Mouse (Mus musculus): ENCODE measurements at regions not wholly inside any gene's neighbourhood (a gene's known extent, or its start where the extent isn't known, plus 50 kb on each side); places are given as distances from the start of the nearest gene placed in this dataset.
A peak's percentile ranks its signal among the peaks of the same experiment; 100 is the strongest.

- 0 out of 2 replicates have a peak, but pooled peaks cover 4% of the 10 kb centered on the region for H3K4me1 ChIP-seq (ENCODE audit: control insufficient read depth, insufficient read depth, low read length)
- H3K4me2 ChIP-seq (ENCODE audit: low read depth, low read length): no peak overlapping the region
- DNase-seq (ENCODE audit: low spot score): no peak
- H3K9me3 ChIP-seq (ENCODE audit: control insufficient read depth, low read length): no peaks in the 10 kb centered on the region
- no peak for ATAC-seq (ENCODE audit: low read depth)
- no peaks in the 10 kb centered on the region for H3K27me3 ChIP-seq (replicated peaks; ENCODE audit: control insufficient read depth, insufficient read depth, low read length)
- 68% methylated on average over 3 of the region's 3 CpGs for WGBS
- no peak overlapping the region for H3K9ac ChIP-seq (ENCODE audit: low read depth, low read length)
- no peaks in the 10 kb centered on the region for H3K36me3 ChIP-seq (ENCODE audit: control insufficient read depth, insufficient read depth, low read length)
- H3K27ac ChIP-seq (replicated peaks; ENCODE audit: low read depth, low read length): no peak overlapping the region
- no peak overlapping the region for H3K4me3 ChIP-seq (ENCODE audit: low read depth, low read length)
Measured at GRCm38 (mm10) chr15:69165482-69165801, 2664.7 kb upstream of the Lrrc6 start.

GRCm38 (mm10) chr15:69164581-69165481 lies 2664.1 kb upstream of the Lrrc6 start:
- 49% methylated on average over 7 of the region's 7 CpGs for WGBS
- Histone ChIP-seq H3K27ac (replicated peaks; ENCODE audit: low read depth, low read length) (no peak overlapping the region), H3K36me3 (ENCODE audit: control insufficient read depth, insufficient read depth, low read length) (no peaks in the 10 kb centered on the region), H3K4me3 (ENCODE audit: low read depth, low read length) (no peak overlapping the region), H3K4me2 (ENCODE audit: low read depth, low read length) (no peak overlapping the region), H3K4me1 (ENCODE audit: control insufficient read depth, insufficient read depth, low read length) (0 out of 2 replicates have a peak, but pooled peaks cover 4% of the 10 kb centered on the region), H3K9me3 (ENCODE audit: control insufficient read depth, low read length) (no peaks in the 10 kb centered on the region), H3K9ac (ENCODE audit: low read depth, low read length) (no peak overlapping the region), H3K27me3 (replicated peaks; ENCODE audit: control insufficient read depth, insufficient read depth, low read length) (no peaks in the 10 kb centered on the region)
- ATAC-seq (ENCODE audit: low read depth) (no peak), DNase-seq (ENCODE audit: low spot score) (peak; percentile 30)

GRCm38 (mm10) chr15:69161036-69161435 lies 2660.3 kb upstream of the Lrrc6 start:
- DNase-seq (ENCODE audit: low spot score): no peak
- H3K9me3 ChIP-seq (ENCODE audit: control insufficient read depth, low read length): no peaks in the 10 kb centered on the region
- H3K4me1 ChIP-seq (ENCODE audit: control insufficient read depth, insufficient read depth, low read length): 0 out of 2 replicates have a peak, but pooled peaks cover 4% of the 10 kb centered on the region
- no peaks in the 10 kb centered on the region for H3K36me3 ChIP-seq (ENCODE audit: control insufficient read depth, insufficient read depth, low read length)
- WGBS: 76% methylated on average over 5 of the region's 5 CpGs
- no peak overlapping the region for H3K9ac ChIP-seq (ENCODE audit: low read depth, low read length)
- no peak overlapping the region for H3K4me2 ChIP-seq (ENCODE audit: low read depth, low read length)
- no peaks in the 10 kb centered on the region for H3K27me3 ChIP-seq (replicated peaks; ENCODE audit: control insufficient read depth, insufficient read depth, low read length)
- H3K4me3 ChIP-seq (ENCODE audit: low read depth, low read length): no peak overlapping the region
- no peak for ATAC-seq (ENCODE audit: low read depth)
- no peak overlapping the region for H3K27ac ChIP-seq (replicated peaks; ENCODE audit: low read depth, low read length)

- Histone ChIP-seq H3K27ac (replicated peaks; ENCODE audit: low read depth, low read length) (no peak overlapping the region), H3K4me1 (ENCODE audit: control insufficient read depth, insufficient read depth, low read length) (no peaks in the 10 kb centered on the region), H3K27me3 (replicated peaks; ENCODE audit: control insufficient read depth, insufficient read depth, low read length) (no peaks in the 10 kb centered on the region), H3K36me3 (ENCODE audit: control insufficient read depth, insufficient read depth, low read length) (no peaks in the 10 kb centered on the region), H3K4me3 (ENCODE audit: low read depth, low read length) (no peak overlapping the region), H3K9ac (ENCODE audit: low read depth, low read length) (no peak overlapping the region), H3K9me3 (ENCODE audit: control insufficient read depth, low read length) (no peaks in the 10 kb centered on the region), H3K4me2 (ENCODE audit: low read depth, low read length) (no peak overlapping the region)
- WGBS: 79% methylated on average over 5 of the region's 5 CpGs
- ATAC-seq (ENCODE audit: low read depth): no peak
- no peak for DNase-seq (ENCODE audit: low spot score)
Measured at GRCm38 (mm10) chr15:69158124-69158523, 2657.4 kb upstream of the Lrrc6 start.

All from embryonic facial prominence, embryonic 14.5 days (tissue).